Mouse (Mus musculus) kidney, adult 2 months (tissue): Measurements from ENCODE around the gene Sh3glb1.

Source experiments
- CTCF ChIP-seq: fragments of 200-500 bp; conservative IDR thresholded peaks from 2 replicates; pipeline ENCODE4 v1.5.1; 2011; ENCODE audit warnings: low read depth, mild to moderate bottlenecking, control low read depth, low read length, moderate library complexity, mixed read lengths; ENCODE audit not compliant: insufficient read depth, insufficient read length
- POLR2A ChIP-seq: fragments of 200-500 bp; IDR thresholded peaks from one replicate; pipeline ENCODE4 v1.6.1; 2011; ENCODE audit warnings: low read depth, low read length, control low read depth

DNA sequence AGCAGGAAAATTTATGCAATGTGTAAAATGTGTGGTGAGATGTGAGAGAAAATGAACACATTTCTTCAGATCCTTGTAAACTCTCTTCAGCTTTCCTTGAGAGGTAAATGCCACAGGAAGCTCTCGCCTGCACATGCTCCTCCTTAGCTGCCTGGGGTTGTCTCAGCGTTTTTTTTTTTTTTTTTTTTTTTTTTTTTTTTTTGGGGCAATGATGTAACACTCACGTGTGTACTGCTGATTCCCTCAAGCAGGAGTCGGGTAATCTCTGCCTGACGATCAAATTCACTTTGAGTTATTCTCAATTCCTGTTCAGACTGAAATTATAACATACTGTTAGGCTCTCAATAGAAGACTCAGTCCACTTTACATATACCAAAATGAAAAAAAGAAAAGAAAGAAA is 23.0 kb downstream of the Sh3glb1 start:
- TF ChIP-seq CTCF (no peak), POLR2A (no peak)
